Mouse (Mus musculus) kidney, adult 2 months (tissue): ENCODE results near the gene Medag. TPM values are rescaled to one million over a fixed set of nuclear protein-coding genes. Genes with fewer than 3 reads are reported as not detected.

Source experiments
- DNase-seq: peaks from one replicate; pipeline ENCODE4 v3.0.0; 2021
- H3K27ac ChIP-seq: fragments of 200-500 bp; 2 replicates; pipeline ENCODE4 v1.5.1; 2012; ENCODE audit warnings: low read depth, low read length, control low read depth, inconsistent platforms; ENCODE audit not compliant: insufficient read depth
- H3K27me3 ChIP-seq: fragments of 200-500 bp; replicated peaks from 2 replicates; pipeline ENCODE4 v1.6.1; 2012; ENCODE audit warnings: mild to moderate bottlenecking, moderate library complexity, low read length, inconsistent platforms; ENCODE audit not compliant: control insufficient read depth, insufficient read depth
- H3K36me3 ChIP-seq: fragments of 200-500 bp; 2 replicates; pipeline ENCODE4 v1.6.1; 2012; ENCODE audit warnings: mild to moderate bottlenecking, moderate library complexity, low read length, inconsistent platforms; ENCODE audit not compliant: control insufficient read depth, insufficient read depth
- H3K4me1 ChIP-seq: fragments of 200-500 bp; 2 replicates; pipeline ENCODE4 v1.6.1; 2011; ENCODE audit warnings: low read length; ENCODE audit not compliant: control insufficient read depth, insufficient read depth
- H3K4me3 ChIP-seq: fragments of 200-500 bp; 2 replicates; pipeline ENCODE4 v1.5.1; 2011; ENCODE audit warnings: mild to moderate bottlenecking, low read depth, low read length, control low read depth; ENCODE audit not compliant: insufficient read depth
- CTCF ChIP-seq: fragments of 200-500 bp; conservative IDR thresholded peaks from 2 replicates; pipeline ENCODE4 v1.5.1; 2011; ENCODE audit warnings: low read depth, mild to moderate bottlenecking, control low read depth, low read length, moderate library complexity, mixed read lengths; ENCODE audit not compliant: insufficient read depth, insufficient read length
- POLR2A ChIP-seq: fragments of 200-500 bp; IDR thresholded peaks from one replicate; pipeline ENCODE4 v1.6.1; 2011; ENCODE audit warnings: low read depth, low read length, control low read depth
- WGBS: fragments of 180-500 bp; shearing (Covaris S2); methylation state at CpG from one replicate; pipeline ENCODE4 v1.1.7; 2018; 5-methylcytosine and 5-hydroxymethylcytosine counted together
- polyA plus RNA-seq: library from polyadenylated mRNA; depleted of rRNA; stranded (reverse); fragments of >200 nt; gene quantifications from 2 replicates; pipeline ENCODE4 v1.2.3, GENCODE M21; 2012; rRNA removed

The Medag gene
- polyA plus RNA-seq, result 0.61 and 0.88 TPM in 2 replicates

- Histone ChIP-seq H3K27ac (no peak within 1 kb of the TSS), H3K36me3 (no peaks in the 10 kb centered on the region), H3K4me3 (peak within 1 kb of the TSS; percentile 25; the same call in 1 of the 2 replicates), H3K27me3 (no peaks in the 10 kb centered on the region), H3K4me1 (no peaks in the 10 kb centered on the region)
- 9% methylated on average over 38 of the region's 38 CpGs for WGBS
- DNase-seq, result peak; percentile 21
- no peak for TF ChIP-seq POLR2A
- no peak for TF ChIP-seq CTCF
These were observed at the start of gene Medag for GRCm38 (mm10) chr5:149411509-149412193. Gene Medag (plus strand): TSS chr5:149411749.

GRCm38 (mm10) chr5:149362626-149363025, 48.9 kb upstream of the Medag start:
- Histone ChIP-seq H3K4me1 (no peaks in the 10 kb centered on the region), H3K4me3 (no peak overlapping the region), H3K27ac (no peak overlapping the region), H3K27me3 (no peaks in the 10 kb centered on the region), H3K36me3 (no peaks in the 10 kb centered on the region)
- no peak for DNase-seq
- no peak for TF ChIP-seq CTCF
- TF ChIP-seq POLR2A, result no peak
- 82% methylated on average over 3 of the region's 3 CpGs for WGBS

- no peaks in the 10 kb centered on the region for H3K27me3 ChIP-seq
- TF ChIP-seq CTCF, result no peak
- no peak for TF ChIP-seq POLR2A
- no peak overlapping the region for H3K27ac ChIP-seq
- H3K36me3 ChIP-seq, result no peaks in the 10 kb centered on the region
- H3K4me3 ChIP-seq, result no peak overlapping the region
- WGBS, result 49% methylated on average over 16 of the region's 16 CpGs
- no peaks in the 10 kb centered on the region for H3K4me1 ChIP-seq
- no peak for DNase-seq
These were observed 47.4 kb upstream of the Medag start for GRCm38 (mm10) chr5:149363903-149364755.

- 81% methylated on average over 2 of the region's 2 CpGs for WGBS
- TF ChIP-seq POLR2A, result no peak
- TF ChIP-seq CTCF, result no peak
- Histone ChIP-seq H3K4me1 (no peaks in the 10 kb centered on the region), H3K27ac (no peak overlapping the region), H3K27me3 (no peaks in the 10 kb centered on the region), H3K36me3 (no peaks in the 10 kb centered on the region), H3K4me3 (no peak overlapping the region)
- DNase-seq, result no peak
These were observed 44.5 kb upstream of the Medag start for GRCm38 (mm10) chr5:149367011-149367410.

DNA sequence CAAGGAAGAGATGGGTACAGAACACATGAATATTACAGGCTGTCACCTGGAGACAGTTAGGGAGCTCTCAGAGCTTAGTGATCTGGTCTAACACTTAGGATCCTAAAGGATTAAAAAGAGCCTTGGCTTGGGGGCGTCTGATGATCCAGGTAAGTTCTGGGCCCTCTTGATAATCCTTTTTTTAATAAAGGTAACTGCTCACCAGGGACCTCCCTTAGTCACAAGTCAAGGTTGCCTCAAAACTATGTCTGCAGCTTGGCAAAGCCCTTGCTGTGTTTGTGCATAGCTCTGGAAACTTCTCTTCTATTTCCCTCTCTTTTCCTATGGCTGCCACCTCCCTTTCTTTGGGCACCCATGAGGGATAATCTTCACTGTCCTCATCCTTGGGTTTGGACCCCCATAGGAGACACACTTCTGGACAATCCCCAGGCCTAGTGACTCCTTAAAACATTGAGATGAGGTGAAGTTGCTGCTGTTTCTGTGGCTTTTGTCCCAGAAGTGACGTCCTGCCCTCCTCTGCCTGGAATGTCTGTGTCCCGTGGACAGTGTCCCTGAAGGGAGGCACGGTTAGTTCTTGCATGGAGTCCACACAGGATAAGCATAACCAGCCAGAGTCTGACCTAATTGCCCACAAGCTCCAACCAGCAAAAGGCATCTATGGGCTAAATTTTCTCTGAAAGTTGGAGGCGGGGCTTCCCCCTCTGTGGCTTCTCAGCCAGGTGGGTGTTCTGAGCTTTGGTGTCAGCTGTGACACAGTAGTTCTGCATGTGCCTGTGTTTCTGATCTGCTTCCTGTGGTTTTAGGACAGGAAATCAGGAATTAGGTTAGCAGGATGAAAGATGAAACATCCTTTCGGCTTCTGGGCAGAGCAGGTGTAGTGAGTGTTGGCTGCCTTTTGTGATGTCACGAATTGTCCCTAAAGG, 43.7 kb upstream of the Medag start:
- WGBS, result 70% methylated on average over 7 of the region's 7 CpGs
- TF ChIP-seq POLR2A, result no peak
- no peak for TF ChIP-seq CTCF
- H3K27ac ChIP-seq, result no peak overlapping the region
- H3K36me3 ChIP-seq, result no peaks in the 10 kb centered on the region
- H3K27me3 ChIP-seq, result no peaks in the 10 kb centered on the region
- H3K4me1 ChIP-seq, result no peaks in the 10 kb centered on the region
- H3K4me3 ChIP-seq, result no peak overlapping the region
- no peak for DNase-seq

DNA sequence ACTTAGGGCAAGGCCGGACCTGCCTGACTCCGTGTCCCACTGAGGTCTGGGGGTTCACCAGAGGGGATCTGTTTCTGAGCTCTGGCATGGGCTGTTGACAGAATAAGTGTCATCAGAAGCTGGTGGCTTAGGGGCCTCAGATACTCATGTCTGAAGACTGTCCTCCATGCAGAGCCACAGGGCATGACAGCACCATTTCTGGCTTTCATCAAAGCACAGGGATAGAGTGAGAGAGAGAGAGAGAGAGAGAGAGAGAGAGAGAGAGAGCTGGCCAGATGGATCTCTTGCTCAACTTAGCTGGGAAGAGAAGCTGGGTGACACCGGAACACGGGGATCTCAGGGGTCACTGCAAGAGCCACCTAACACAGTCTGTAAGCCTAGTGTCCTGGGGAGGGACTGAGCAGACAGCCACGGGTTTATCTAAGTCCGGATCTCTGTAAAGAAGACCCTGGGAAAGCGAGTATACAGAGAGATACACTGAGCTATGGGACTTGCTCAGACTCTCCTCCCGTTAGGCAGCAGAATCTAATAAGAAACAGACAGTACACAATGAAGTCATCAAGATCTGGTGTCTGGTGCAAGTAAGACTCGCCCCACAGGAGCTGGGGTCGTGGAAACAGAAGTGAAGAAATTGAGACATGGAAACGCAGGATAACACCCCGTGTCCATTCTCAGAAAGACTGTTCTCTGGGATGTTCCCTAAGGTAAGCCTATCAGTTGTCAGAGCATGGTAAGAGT, 42.8 kb upstream of the Medag start:
- 75% methylated on average over 12 of the region's 12 CpGs for WGBS
- Histone ChIP-seq H3K27me3 (no peaks in the 10 kb centered on the region), H3K36me3 (no peaks in the 10 kb centered on the region), H3K27ac (no peak overlapping the region), H3K4me1 (no peaks in the 10 kb centered on the region), H3K4me3 (no peak overlapping the region)
- TF ChIP-seq POLR2A (no peak), CTCF (no peak)
- no peak for DNase-seq
